Mouse (Mus musculus) cerebral cortex, adult 2 months (tissue): ENCODE results near the gene Eif2ak1.

Experiments used
- WGBS: fragments of 180-500 bp; shearing (Covaris S2); methylation state at CpG from one replicate; pipeline ENCODE4 v1.1.7; 2018; 5-methylcytosine and 5-hydroxymethylcytosine counted together

The Eif2ak1 gene

GRCm38 (mm10) chr5:143948361-143948760 is 130.8 kb downstream of the Eif2ak1 start:
- WGBS = 92% methylated on average over 12 of the region's 12 CpGs

- WGBS = 56% methylated on average over 5 of the region's 5 CpGs
Measured at GRCm38 (mm10) chr5:143950016-143950415, 132.4 kb downstream of the Eif2ak1 start.
